Mouse (Mus musculus) cerebellum, postnatal 10 days (tissue): ENCODE measurements at regions not wholly inside any gene's neighbourhood (a gene's known extent, or its start where the extent isn't known, plus 50 kb on each side); places are given as distances from the start of the nearest gene placed in this dataset.

ENCODE experiments used
- DNase-seq, 2 experiments: peaks; one replicate each; pipeline ENCODE4 v3.0.0; 2021; ENCODE audit warnings: mixed read lengths in 2 of 2

DNA sequence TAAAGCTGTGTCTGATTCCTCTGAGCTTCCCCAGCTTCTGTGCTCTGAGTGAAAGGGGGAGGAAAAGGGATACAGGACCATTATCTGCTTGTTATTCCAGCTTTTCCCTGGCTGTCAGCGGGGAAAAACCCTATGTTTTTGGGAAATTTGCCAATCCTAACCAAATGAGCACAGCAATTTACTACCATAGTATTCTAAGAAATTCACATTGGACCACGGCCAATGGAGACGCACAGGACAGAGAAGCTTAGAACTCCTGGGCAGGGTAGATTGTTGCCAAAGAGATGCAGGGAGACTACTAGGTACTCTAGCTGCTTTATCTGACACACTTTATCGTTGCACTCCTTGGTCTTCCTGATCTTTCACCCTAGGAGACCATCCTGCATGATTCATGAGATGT lies 303.2 kb downstream of the Olfm3 start:
- DNase-seq: peak in 1 of 2 experiments; percentile 5

DNA sequence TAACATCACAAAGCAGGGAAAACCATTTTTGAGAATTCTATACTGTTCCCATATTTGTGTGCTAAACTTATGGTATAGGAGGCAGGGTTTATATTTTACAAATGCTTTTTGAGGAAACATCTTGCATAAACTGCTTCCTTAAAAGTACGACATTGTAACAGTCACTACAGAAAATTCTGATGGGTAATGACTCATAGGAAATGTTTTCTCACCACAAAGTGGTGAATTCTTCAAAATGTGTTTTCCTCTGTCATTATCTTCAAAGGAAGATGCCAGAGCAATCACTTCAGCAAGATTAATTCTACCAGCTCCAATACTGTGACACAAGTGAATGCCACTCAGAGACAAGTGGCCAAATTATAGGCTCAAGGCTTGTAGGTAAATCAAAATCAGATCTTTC lies 308.0 kb downstream of the Olfm3 start:
- DNase-seq: no peak

DNA sequence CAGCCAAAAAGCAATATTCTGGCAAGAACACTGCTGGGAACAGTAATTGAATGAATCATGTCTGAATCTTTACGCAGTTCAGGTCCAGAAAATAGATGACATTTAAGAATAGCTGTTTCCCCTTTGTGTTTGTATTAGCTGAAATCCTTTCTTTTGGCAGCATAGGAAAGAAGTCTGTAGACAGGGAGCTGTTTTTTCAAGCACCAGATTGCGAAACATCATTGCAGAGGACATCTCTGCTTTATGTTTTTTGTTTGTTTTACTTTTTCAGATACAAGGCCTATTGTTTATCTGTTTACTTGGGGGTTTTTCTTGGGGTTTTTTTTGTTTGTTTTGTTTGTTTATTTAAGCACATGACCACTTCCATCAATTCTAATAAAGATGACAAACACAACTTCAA lies 309.6 kb downstream of the Olfm3 start:
- no peak for DNase-seq

DNA sequence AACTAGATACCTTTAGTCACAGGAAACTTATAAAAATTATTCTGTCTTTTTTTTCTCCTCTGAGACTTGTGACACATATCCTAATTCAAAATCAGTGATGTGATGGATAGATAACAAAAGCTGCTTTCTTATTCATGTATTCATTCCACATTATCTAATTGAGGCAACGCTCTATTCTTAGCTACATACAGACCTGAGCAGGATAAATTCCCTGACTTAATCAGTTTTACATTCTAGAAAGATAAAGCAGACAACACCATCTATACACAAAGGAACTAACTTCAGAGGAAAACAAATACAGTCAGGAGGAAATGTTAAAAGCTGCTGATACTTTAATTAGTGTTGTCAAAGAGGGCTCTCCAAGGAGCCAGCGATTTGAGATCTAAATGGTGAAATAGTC lies 336.6 kb downstream of the Olfm3 start:
- no peak for DNase-seq

DNA sequence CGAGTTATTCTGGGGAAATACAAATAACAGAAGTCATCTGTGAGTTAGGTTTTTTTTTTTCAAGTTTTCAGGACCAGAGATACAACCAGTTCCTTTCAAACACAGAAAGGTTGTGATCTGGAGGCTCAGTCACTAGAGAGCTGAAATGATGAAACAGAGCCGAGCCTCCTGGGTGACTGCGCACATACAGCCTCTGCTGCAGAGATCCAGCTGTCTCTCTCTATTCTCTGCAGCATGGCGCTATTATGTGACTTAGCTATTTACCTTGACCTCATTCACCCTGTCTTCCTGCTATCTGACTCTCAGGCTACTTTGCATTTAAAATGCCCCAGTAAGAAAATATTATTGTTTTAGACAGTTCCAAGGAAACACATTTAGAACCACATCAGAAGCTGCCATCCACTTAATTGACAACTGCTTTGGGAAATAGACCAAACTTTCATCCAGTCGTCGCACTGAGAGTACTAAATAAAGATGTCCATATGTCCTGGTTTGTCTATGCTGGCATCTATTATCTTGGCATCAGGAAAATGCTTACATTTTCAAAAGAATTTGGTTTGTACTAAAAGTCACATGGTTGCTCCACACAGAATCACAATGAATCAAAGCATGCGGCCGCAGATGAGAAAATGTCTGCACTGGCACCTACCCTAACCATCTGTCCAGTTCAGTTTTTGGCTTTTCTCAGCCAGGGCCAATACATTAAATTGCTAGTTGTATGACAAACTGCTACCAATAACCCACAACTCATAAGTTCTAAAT lies 348.9 kb downstream of the Olfm3 start:
- DNase-seq: peak; percentile 11 to 18

DNA sequence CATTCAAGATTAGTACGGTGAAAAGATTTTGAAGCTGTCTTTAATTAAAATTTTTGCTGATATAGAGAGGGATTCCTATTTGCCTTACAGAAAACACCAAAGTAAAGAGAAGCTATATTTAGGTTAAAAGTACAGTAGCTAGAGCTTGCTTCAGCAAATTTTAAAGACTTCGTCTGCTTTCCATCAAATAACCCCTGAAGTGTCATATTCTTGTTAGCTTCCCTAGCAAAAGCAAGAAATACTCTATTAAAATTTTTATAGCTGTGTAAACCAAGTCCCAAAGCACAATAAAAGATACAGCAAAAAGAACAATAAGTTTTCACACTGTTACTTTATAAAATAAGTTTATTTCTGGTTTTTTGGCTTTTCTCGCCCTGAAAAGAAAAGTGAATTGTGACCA lies 372.3 kb downstream of the Olfm3 start:
- no peak for DNase-seq

DNA sequence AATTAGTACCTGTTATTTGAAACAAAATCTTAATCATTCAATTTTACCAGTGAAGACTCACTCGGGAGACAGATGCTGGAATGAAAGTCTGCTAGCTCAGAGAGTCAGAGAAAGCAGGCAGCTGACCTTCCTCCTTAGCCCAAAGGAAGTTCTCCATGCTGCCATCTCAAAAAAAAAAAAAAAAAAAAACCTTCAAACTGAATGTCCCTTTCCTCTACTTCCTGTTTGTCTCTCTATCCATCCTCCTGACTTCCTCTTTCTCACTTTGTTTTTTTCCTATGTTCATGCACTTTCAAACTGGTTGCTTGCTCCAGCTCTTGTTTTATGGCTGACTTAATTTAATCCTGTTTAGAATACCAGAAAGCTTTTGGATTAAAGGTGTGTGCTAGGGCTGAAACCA lies 377.4 kb downstream of the Olfm3 start:
- DNase-seq: no peak

DNA sequence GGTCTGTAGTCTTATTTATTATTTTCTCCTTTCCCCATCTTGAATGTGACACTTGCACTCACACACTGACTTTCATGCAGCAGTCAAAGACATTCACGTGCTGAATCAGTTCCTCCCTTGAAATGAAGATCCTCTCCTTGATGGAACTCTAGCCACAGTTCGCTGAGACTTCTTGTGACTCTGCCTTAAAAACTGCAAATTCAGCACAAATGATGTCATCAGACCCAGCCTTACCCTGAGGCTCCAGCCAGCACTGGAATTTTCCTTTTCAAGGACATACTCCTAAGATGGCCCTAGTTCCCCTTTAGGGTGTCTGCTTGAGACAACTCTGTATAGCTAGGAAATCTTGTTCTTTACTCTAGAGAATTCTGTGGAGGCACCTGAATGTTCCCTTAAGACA lies 380.6 kb downstream of the Olfm3 start:
- no peak for DNase-seq
